ENCODE assay signal across 19 mouse cellular contexts in genomic region chr3:140409239-140409638, GRCm38 (mm10).
DNase-seq lines count a peak whose midpoint lies in the region; ATAC-seq and TF ChIP-seq lines count a peak whose summit lies in the region.
"Had no signal": no experiment of that assay in that cellular context is flagged by ENCODE, and none has a peak within 500 bp of the region (broad histone marks: within the 10 kb centered on the region; RNA-seq: fewer than 3 reads in every experiment).

No protein-coding gene starts in this region.

- H3K36me3 ChIP-seq in forebrain, embryonic 14.5 days (ENCODE audit: control insufficient read depth, insufficient read depth, low read length) = no peaks in the 10 kb centered on the region
- no peaks in the 10 kb centered on the region for H3K36me3 ChIP-seq in forebrain, embryonic 15.5 days
- no peaks in the 10 kb centered on the region for H3K36me3 ChIP-seq in neural tube, embryonic 12.5 days
- no peaks in the 10 kb centered on the region for H3K36me3 ChIP-seq in neural tube, embryonic 15.5 days
- H3K36me3 ChIP-seq: embryonic facial prominence, embryonic 12.5 days; heart, embryonic 10.5 days; hindbrain, embryonic 15.5 days had no signal

- no peak for TF ChIP-seq CTCF in brain, embryonic 14.5 days (IDR thresholded peaks at IDR 0.05; ENCODE audit: borderline replicate concordance, extremely low read depth, insufficient read depth, insufficient read length)

- no peak overlapping the region for H3K27ac ChIP-seq in forebrain, embryonic 14.5 days (ENCODE audit: low read depth, low read length)
- no peak overlapping the region for H3K27ac ChIP-seq in forebrain, embryonic 15.5 days (replicated peaks)
- no peak overlapping the region for H3K27ac ChIP-seq in neural tube, embryonic 12.5 days
- H3K27ac ChIP-seq in neural tube, embryonic 15.5 days (replicated peaks) = no peak overlapping the region
- H3K27ac ChIP-seq: embryonic facial prominence, embryonic 12.5 days; heart, embryonic 10.5 days; hindbrain, embryonic 15.5 days had no signal

- H3K9me3 ChIP-seq in forebrain, embryonic 14.5 days (replicated peaks; ENCODE audit: control insufficient read depth, low read length) = no peaks in the 10 kb centered on the region
- no peaks in the 10 kb centered on the region for H3K9me3 ChIP-seq in forebrain, embryonic 15.5 days
- H3K9me3 ChIP-seq in neural tube, embryonic 12.5 days = no peaks in the 10 kb centered on the region
- H3K9me3 ChIP-seq in neural tube, embryonic 15.5 days (replicated peaks) = no peaks in the 10 kb centered on the region
- H3K9me3 ChIP-seq: embryonic facial prominence, embryonic 12.5 days; heart, embryonic 10.5 days; hindbrain, embryonic 15.5 days had no signal

- no peaks in the 10 kb centered on the region for H3K4me1 ChIP-seq in forebrain, embryonic 14.5 days (ENCODE audit: control insufficient read depth, insufficient read depth, low read length)
- no peaks in the 10 kb centered on the region for H3K4me1 ChIP-seq in forebrain, embryonic 15.5 days
- no peaks in the 10 kb centered on the region for H3K4me1 ChIP-seq in neural tube, embryonic 12.5 days
- H3K4me1 ChIP-seq in neural tube, embryonic 15.5 days = no peaks in the 10 kb centered on the region
- H3K4me1 ChIP-seq: embryonic facial prominence, embryonic 12.5 days; heart, embryonic 10.5 days; hindbrain, embryonic 15.5 days had no signal

- no peak overlapping the region for H3K4me2 ChIP-seq in forebrain, embryonic 14.5 days (ENCODE audit: low read length)
- no peak overlapping the region for H3K4me2 ChIP-seq in forebrain, embryonic 15.5 days (replicated peaks)
- H3K4me2 ChIP-seq in neural tube, embryonic 12.5 days (replicated peaks) = no peak overlapping the region
- H3K4me2 ChIP-seq in neural tube, embryonic 15.5 days = no peak overlapping the region
- H3K4me2 ChIP-seq: embryonic facial prominence, embryonic 12.5 days; hindbrain, embryonic 15.5 days had no signal

- ATAC-seq in forebrain, embryonic 14.5 days = peak; percentile 32; the same call in 1 of the 2 replicates
- no peak for ATAC-seq in forebrain, embryonic 15.5 days (replicated peaks)
- 0 out of 2 replicates have a peak, but pooled peaks have one; percentile 33 for ATAC-seq in neural tube, embryonic 12.5 days (ENCODE audit: low FRiP score, low read depth)
- ATAC-seq in neural tube, embryonic 15.5 days (ENCODE audit: low FRiP score) = no peak

- H3K9ac ChIP-seq in forebrain, embryonic 14.5 days (ENCODE audit: low read length) = no peak overlapping the region
- H3K9ac ChIP-seq in forebrain, embryonic 15.5 days (replicated peaks) = no peak overlapping the region
- no peak overlapping the region for H3K9ac ChIP-seq in neural tube, embryonic 12.5 days
- no peak overlapping the region for H3K9ac ChIP-seq in neural tube, embryonic 15.5 days (replicated peaks)
- H3K9ac ChIP-seq: embryonic facial prominence, embryonic 12.5 days; hindbrain, embryonic 15.5 days had no signal

- DNase-seq in forebrain, embryonic 14.5 days (ENCODE audit: low spot score) = peak; percentile 2
- peak; percentile 38 for DNase-seq in brain, embryonic 14.5 days (ENCODE audit: low read depth)
- DNase-seq in left cerebral cortex, postnatal 14 days (ENCODE audit: low spot score in 2 of 2) = no peak
- DNase-seq: adrenal gland, adult 8-10 months; adrenal gland, postnatal 36 days; cerebellum, adult 11 months; cerebellum, adult 8-10 months; cerebellum, postnatal 14 days; embryo, embryonic 11 days; gastrocnemius, postnatal 36 days; heart, adult 18-20 months; heart, postnatal 10 days; kidney, adult 11 months had no signal

- no peak for TF ChIP-seq POLR2A in brain, embryonic 14.5 days (IDR thresholded peaks at IDR 0.05; ENCODE audit: borderline replicate concordance, extremely low read depth, insufficient read depth, insufficient read length, poor library complexity, severe bottlenecking)

- H3K27me3 ChIP-seq in forebrain, embryonic 14.5 days (replicated peaks; ENCODE audit: control insufficient read depth, insufficient read depth, low read length) = no peaks in the 10 kb centered on the region
- no peaks in the 10 kb centered on the region for H3K27me3 ChIP-seq in forebrain, embryonic 15.5 days
- no peaks in the 10 kb centered on the region for H3K27me3 ChIP-seq in neural tube, embryonic 12.5 days (replicated peaks)
- H3K27me3 ChIP-seq in neural tube, embryonic 15.5 days (replicated peaks) = no peaks in the 10 kb centered on the region
- H3K27me3 ChIP-seq: embryonic facial prominence, embryonic 12.5 days; hindbrain, embryonic 15.5 days had no signal

- intact Hi-C loops in left cerebral cortex, postnatal 14 days (cut with DNase I) = no loop called here

- no peak overlapping the region for H3K4me3 ChIP-seq in forebrain, embryonic 14.5 days (ENCODE audit: low read depth, low read length)
- H3K4me3 ChIP-seq in forebrain, embryonic 15.5 days = no peak overlapping the region
- H3K4me3 ChIP-seq in neural tube, embryonic 12.5 days = no peak overlapping the region
- H3K4me3 ChIP-seq in neural tube, embryonic 15.5 days (replicated peaks) = no peak overlapping the region
- H3K4me3 ChIP-seq: embryonic facial prominence, embryonic 12.5 days; heart, embryonic 10.5 days; hindbrain, embryonic 15.5 days had no signal

- WGBS in forebrain, embryonic 14.5 days = 16% methylated on average over 4 of the region's 4 CpGs
- 24% methylated on average over 4 of the region's 4 CpGs for WGBS in forebrain, embryonic 15.5 days
- 37% methylated on average over 4 of the region's 4 CpGs for WGBS in neural tube, embryonic 12.5 days
- 22% methylated on average over 4 of the region's 4 CpGs for WGBS in neural tube, embryonic 15.5 days

Comparison
In these comparisons a context has a peak if more than half of its experiments do, and no peak if none do; other contexts are left out.
1. ATAC-seq: peak in forebrain, embryonic 14.5 days (single experiment) and neural tube, embryonic 12.5 days (single experiment); none in forebrain, embryonic 15.5 days (single experiment) and neural tube, embryonic 15.5 days (single experiment).
2. DNase-seq: peak in forebrain, embryonic 14.5 days (single experiment) and brain, embryonic 14.5 days (single experiment); none in left cerebral cortex, postnatal 14 days (0 of 2).